Mouse (Mus musculus): ENCODE data around the gene Cd1d1. TPM values are rescaled to one million over a fixed set of nuclear protein-coding genes. Genes with fewer than 3 reads are reported as not detected.

Cd1d1 gene
- total RNA-seq, 4 experiments from 2014 or later = 0.78 to 1.8 (median 1.3) TPM

GRCm38 (mm10) chr3:86961395-86961669 lies 37.9 kb downstream of the Cd1d1 start:
- no peak for DNase-seq (ENCODE audit: low spot score in 2 of 2)

GRCm38 (mm10) chr3:86960656-86961394 lies 38.4 kb downstream of the Cd1d1 start:
- no peak for DNase-seq (ENCODE audit: low spot score in 2 of 2)

GRCm38 (mm10) chr3:86959088-86959487 lies 40.2 kb downstream of the Cd1d1 start:
- no peak for DNase-seq (ENCODE audit: low spot score in 2 of 2)

- no peak for DNase-seq (ENCODE audit: low spot score in 2 of 2)
Observed at GRCm38 (mm10) chr3:86955376-86955775, 43.9 kb downstream of the Cd1d1 start.

GRCm38 (mm10) chr3:86954521-86954920 lies 44.7 kb downstream of the Cd1d1 start:
- DNase-seq (ENCODE audit: low spot score in 2 of 2) = no peak

- no peak for DNase-seq (ENCODE audit: low spot score in 2 of 2)
Observed at GRCm38 (mm10) chr3:86953819-86954218, 45.4 kb downstream of the Cd1d1 start.

GRCm38 (mm10) chr3:86950652-86951051 lies 48.6 kb downstream of the Cd1d1 start:
- DNase-seq (ENCODE audit: low spot score in 2 of 2) = no peak

Other genes starting within 250 kb of the Cd1d1 start
- gene Dclk2, start 78.6 kb downstream of the Cd1d1 start, total RNA-seq (2022) = 10 to 100 TPM; 61.3 to 67.7 (median 64.5) TPM
- 1 to 10 TPM; 4.0 to 5.2 (median 4.7) TPM for gene Kirrel, start 175.3 kb upstream of the Cd1d1 start, total RNA-seq (2022)